Mouse (Mus musculus) ES-Bruce4 (cell line): ENCODE data around the gene Iqgap3. TPM values are rescaled to one million over a fixed set of nuclear protein-coding genes. Genes with fewer than 3 reads are reported as not detected.

ENCODE experiments used
- H3K27ac ChIP-seq: 2 replicates; pipeline ENCODE4 v1.5.1; 2012; ENCODE audit warnings: low read length, inconsistent platforms; ENCODE audit not compliant: insufficient read depth
- H3K27me3 ChIP-seq: 2 replicates; pipeline ENCODE4 v1.6.1; 2012; ENCODE audit warnings: mild to moderate bottlenecking, low read length, inconsistent platforms; ENCODE audit not compliant: control insufficient read depth, poor library complexity, insufficient read depth, severe bottlenecking
- H3K36me3 ChIP-seq: 2 replicates; pipeline ENCODE4 v1.6.1; 2012; ENCODE audit warnings: inconsistent platforms, mild to moderate bottlenecking, low read length, moderate library complexity; ENCODE audit not compliant: control insufficient read depth, poor library complexity, insufficient read depth, severe bottlenecking
- H3K4me1 ChIP-seq: one replicate; pipeline ENCODE4 v1.8.1; 2011; ENCODE audit warnings: low read length; ENCODE audit not compliant: control insufficient read depth, insufficient read depth
- H3K4me3 ChIP-seq: 2 replicates; pipeline ENCODE4 v1.5.1; 2011; ENCODE audit warnings: low read depth, mild to moderate bottlenecking, low read length
- H3K9ac ChIP-seq: 2 replicates; pipeline ENCODE4 v1.6.1; 2012; ENCODE audit warnings: low read depth, mild to moderate bottlenecking, inconsistent platforms; ENCODE audit not compliant: poor library complexity, severe bottlenecking
- H3K9me3 ChIP-seq: replicated peaks from 2 replicates; pipeline ENCODE4 v1.6.1; 2012; ENCODE audit warnings: mild to moderate bottlenecking, low read length, inconsistent platforms; ENCODE audit not compliant: control insufficient read depth, poor library complexity, insufficient read depth, severe bottlenecking
- CTCF ChIP-seq: IDR thresholded peaks from one replicate; pipeline ENCODE4 v1.8.1; 2011; ENCODE audit warnings: low read depth, low read length
- EP300 ChIP-seq: IDR thresholded peaks from 2 replicates; pipeline ENCODE4 v1.6.1; 2011; ENCODE audit warnings: low read depth, low read length; ENCODE audit not compliant: insufficient read depth
- POLR2A ChIP-seq: IDR thresholded peaks from one replicate; pipeline ENCODE4 v1.8.1; 2011; ENCODE audit warnings: low read length; ENCODE audit not compliant: insufficient read depth
- polyA plus RNA-seq: library from polyadenylated mRNA; stranded (reverse); fragments of >200 nt; gene quantifications from 2 replicates; pipeline ENCODE4 v1.2.4, GENCODE M21; 2011; ENCODE audit warnings: low read depth; ENCODE audit not compliant: missing spikeins, insufficient read depth, insufficient read length

The Iqgap3 gene
- polyA plus RNA-seq, 1 experiment: 30.9 TPM

- no peak overlapping the region for H3K4me3 ChIP-seq
- no peaks in the 10 kb centered on the region for H3K27me3 ChIP-seq
- H3K36me3 ChIP-seq: no peaks in the 10 kb centered on the region
- TF ChIP-seq CTCF (no peak), POLR2A (no peak), EP300 (no peak)
- H3K9ac ChIP-seq: no peak overlapping the region
- no peaks in the 10 kb centered on the region for H3K4me1 ChIP-seq
- no peak overlapping the region for H3K27ac ChIP-seq
- H3K9me3 ChIP-seq: no peaks in the 10 kb centered on the region
These were observed 46.3 kb downstream of the Iqgap3 start for GRCm38 (mm10) chr3:88128056-88128455.

- no peak overlapping the region for H3K27ac ChIP-seq
- no peak for TF ChIP-seq EP300
- TF ChIP-seq POLR2A: no peak
- TF ChIP-seq CTCF: no peak
- no peaks in the 10 kb centered on the region for H3K36me3 ChIP-seq
- no peak overlapping the region for H3K4me3 ChIP-seq
- H3K9ac ChIP-seq: no peak overlapping the region
- no peaks in the 10 kb centered on the region for H3K27me3 ChIP-seq
- H3K9me3 ChIP-seq: no peaks in the 10 kb centered on the region
- no peaks in the 10 kb centered on the region for H3K4me1 ChIP-seq
These were observed 47.2 kb downstream of the Iqgap3 start for GRCm38 (mm10) chr3:88129006-88129405.

DNA sequence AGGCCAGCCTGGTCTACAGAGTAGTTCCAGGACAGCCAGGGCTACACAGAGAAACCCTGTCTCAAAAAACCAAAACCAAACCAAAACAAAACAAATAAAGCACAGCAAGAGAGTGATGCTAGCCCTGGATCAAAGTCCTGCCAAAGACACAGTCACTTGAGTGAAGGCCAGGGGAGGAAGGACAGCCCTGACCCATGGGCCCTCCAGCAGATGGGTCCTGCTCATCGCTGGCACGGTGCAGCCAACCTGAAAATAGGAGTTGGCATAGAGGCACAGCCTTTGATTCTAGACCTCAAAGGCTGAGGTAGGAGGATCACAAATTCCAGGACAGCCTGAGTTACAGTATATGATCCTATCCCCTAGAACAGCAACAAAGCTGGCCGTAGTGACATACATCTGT lies 49.3 kb downstream of the Iqgap3 start:
- H3K36me3 ChIP-seq: no peaks in the 10 kb centered on the region
- H3K27ac ChIP-seq: no peak overlapping the region
- no peak overlapping the region for H3K9ac ChIP-seq
- no peaks in the 10 kb centered on the region for H3K27me3 ChIP-seq
- TF ChIP-seq POLR2A: no peak
- no peaks in the 10 kb centered on the region for H3K9me3 ChIP-seq
- H3K4me1 ChIP-seq: no peaks in the 10 kb centered on the region
- no peak overlapping the region for H3K4me3 ChIP-seq

- TF ChIP-seq CTCF (no peak), EP300 (no peak), POLR2A (no peak)
- H3K9ac ChIP-seq: no peak overlapping the region
- H3K27me3 ChIP-seq: no peaks in the 10 kb centered on the region
- no peaks in the 10 kb centered on the region for H3K9me3 ChIP-seq
- no peaks in the 10 kb centered on the region for H3K36me3 ChIP-seq
- peaks cover 1% of the 10 kb centered on the region for H3K4me1 ChIP-seq
- no peak overlapping the region for H3K27ac ChIP-seq
- H3K4me3 ChIP-seq: no peak overlapping the region
These were observed 50.7 kb downstream of the Iqgap3 start for GRCm38 (mm10) chr3:88132492-88132891.

- H3K27me3 ChIP-seq: no peaks in the 10 kb centered on the region
- no peak overlapping the region for H3K4me3 ChIP-seq
- H3K9ac ChIP-seq: no peak overlapping the region
- no peaks in the 10 kb centered on the region for H3K36me3 ChIP-seq
- no peaks in the 10 kb centered on the region for H3K9me3 ChIP-seq
- no peak for TF ChIP-seq EP300
- no peak for TF ChIP-seq POLR2A
- no peak for TF ChIP-seq CTCF
- peaks cover 1% of the 10 kb centered on the region for H3K4me1 ChIP-seq
- H3K27ac ChIP-seq: no peak overlapping the region
These were observed 51.5 kb downstream of the Iqgap3 start for GRCm38 (mm10) chr3:88133187-88133771.

DNA sequence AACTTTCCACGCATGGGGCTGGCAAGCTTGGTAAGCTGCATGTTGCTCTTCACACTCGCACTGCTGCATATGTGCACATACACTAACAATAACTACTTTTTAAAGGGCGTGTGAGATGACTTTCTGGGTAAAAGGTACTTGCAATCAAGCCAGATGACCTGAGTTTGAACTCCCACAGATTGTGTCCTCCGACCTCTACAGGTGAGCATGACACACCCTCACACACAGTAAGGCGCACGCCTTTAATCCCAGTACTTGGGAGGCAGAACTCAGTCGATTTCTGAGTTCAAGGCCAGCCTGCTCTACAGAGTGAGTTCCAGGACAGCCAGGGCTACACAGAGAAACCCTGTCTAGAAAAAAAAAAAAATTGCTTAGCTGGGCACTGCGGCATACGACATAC lies 54.6 kb downstream of the Iqgap3 start:
- Histone ChIP-seq H3K36me3 (no peaks in the 10 kb centered on the region), H3K9ac (no peak overlapping the region), H3K4me3 (no peak overlapping the region), H3K27me3 (no peaks in the 10 kb centered on the region), H3K27ac (no peak overlapping the region), H3K4me1 (peaks cover 6% of the 10 kb centered on the region), H3K9me3 (no peaks in the 10 kb centered on the region)
- TF ChIP-seq CTCF: no peak
- TF ChIP-seq EP300: no peak
- TF ChIP-seq POLR2A: no peak
